Mouse (Mus musculus): ENCODE measurements around the gene Prpf4b.
A peak's percentile ranks its signal among the peaks of the same experiment; 100 is the strongest.
"Not testable (repeated sequence)": the region's sequence is repeated elsewhere in the genome, so short reads cannot be mapped to it uniquely, and the experiment has no call there.

Prpf4b gene

DNA sequence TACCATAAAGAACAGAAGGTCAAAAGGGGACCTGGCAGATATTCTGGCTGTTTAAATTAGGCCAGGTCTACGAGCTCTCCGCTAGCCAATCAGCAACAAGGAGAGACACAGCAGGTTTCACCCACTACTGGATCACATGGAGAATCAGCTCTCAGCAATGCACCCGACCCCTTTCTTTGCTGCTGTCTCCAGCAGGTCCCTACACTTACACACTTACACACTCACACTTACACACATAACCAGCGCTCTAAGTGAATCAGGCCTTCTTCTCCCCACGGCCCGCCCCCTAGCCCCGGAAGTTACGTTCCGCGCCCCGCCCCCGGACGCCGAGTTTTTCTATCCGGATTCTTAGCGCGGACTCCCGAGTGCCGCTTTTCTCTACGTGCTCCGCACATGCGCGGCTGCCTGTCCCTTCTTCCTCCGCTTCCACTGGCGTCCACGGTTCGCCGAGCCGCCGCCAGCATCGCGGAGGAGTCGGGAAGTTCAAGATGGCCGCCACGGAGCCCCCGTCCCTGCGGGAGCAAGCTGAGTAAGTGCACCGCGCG, at the start of gene Prpf4b:
TSS of gene Prpf4b (plus strand) at position 137 of the 545 bp plus-strand sequence.
- DNase-seq (ENCODE audit: low spot score in 2 of 2) = peak; percentile 86 to 93

- DNase-seq (ENCODE audit: low spot score in 2 of 2) = no peak
These were observed 48.1 kb upstream of the Prpf4b start for GRCm38 (mm10) chr13:34826760-34827690.

DNA sequence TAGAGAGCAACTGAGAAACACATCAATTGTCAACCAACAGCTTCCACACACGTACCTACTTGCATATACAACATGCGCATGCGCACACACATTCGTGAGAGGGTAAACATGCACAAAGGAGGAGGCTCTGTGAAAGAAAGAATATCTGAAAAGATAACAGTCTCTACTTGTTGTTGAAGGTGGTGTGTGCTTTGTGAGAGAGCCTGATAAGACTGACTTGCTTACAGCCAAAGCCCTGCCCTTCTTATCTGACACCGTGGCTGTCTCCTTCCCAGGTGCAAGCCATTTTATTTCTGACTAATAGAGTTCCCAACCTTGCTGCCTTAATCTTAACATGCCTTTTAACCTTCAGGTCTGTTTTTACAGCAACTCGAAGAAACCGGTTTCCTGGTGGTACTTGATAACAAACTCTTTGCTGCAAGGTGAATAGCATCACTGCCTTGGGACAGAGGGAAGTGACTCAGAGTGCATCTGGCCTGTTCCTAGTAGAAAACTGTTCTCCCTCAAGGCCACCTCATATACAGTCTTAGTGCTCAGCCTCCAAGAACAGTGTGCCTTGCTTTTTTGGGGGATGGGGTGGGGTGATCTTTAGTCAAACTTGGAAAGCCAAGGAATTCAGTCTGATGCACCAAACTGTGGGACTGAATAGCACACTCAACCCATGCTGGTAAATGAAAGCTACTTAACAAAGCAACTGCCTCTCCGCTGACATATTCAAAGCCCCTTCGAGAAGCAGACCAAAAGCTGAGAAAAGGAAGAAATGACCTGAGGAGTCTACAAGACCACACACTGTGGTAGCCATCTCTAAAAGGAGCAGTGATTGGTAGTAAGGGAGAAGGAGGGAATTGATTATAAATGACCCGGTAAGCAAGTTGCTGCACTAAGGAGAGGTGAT, 46.9 kb upstream of the Prpf4b start:
- no peak for DNase-seq (ENCODE audit: low spot score in 2 of 2)

DNA sequence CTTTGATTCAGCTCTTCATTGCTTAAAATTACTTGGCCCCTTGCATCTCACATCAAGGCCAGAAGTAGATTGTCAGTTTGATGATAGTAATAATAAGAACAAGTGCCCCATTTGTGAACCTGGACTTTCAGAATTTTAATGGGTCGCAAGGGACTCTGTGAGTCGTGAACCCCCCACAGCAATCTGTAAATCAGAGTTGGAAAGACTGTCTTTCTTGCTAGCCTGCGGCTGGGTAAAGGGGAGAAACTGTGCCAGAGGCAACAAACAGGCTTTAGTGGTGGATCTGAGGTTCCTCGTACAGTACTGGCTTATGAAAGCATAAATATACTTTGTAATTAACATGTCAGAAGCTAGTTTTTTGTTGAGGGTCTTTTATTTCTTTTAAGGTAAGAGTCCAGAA, 32.3 kb upstream of the Prpf4b start:
- no peak for DNase-seq (ENCODE audit: low spot score in 2 of 2)

DNA sequence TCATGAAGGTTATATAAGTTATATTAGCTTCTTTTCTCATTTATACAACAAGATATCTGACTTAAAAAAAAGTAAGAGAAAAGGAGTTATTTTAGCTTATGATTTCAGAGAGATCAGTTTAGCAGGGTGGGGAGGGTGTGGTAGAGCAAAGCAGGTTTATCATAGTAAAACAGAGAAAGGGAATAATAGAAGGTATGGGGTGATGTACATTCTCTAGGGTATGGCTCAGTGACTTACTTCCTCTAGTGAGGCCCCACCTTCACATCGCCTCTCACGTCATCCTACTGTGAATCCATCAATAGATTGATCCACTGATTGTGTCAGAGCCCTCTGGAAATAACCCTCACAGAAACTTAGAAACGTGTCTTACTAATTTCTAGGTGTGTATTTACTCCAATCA, 24.3 kb upstream of the Prpf4b start:
- no peak for DNase-seq (ENCODE audit: low spot score in 2 of 2)

- no peak for DNase-seq (ENCODE audit: low spot score in 2 of 2)
These were observed 23.8 kb upstream of the Prpf4b start for GRCm38 (mm10) chr13:34851191-34851784.

DNA sequence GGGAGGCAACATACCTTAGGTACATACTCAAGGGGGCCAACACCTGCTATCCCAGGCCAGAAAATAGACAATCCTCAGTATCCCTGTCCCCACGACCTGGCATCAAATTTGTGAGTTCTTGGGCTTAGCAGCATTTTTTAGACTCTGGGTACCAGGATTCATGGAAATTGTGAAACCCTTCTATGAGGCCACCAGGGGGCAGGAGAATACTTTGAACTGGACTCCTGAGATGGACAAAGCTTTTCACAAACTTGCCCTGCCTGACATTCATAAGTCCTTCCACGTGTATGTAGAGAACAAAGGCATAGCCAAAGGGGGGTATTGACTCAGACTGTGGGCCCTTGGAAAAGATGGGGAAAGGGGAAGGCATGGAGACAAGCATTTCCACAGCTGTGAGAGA, 17.6 kb upstream of the Prpf4b start:
- DNase-seq (ENCODE audit: low spot score in 2 of 2) = peak; percentile 6 to 8

GRCm38 (mm10) chr13:34859406-34859805, 15.7 kb upstream of the Prpf4b start:
- DNase-seq (ENCODE audit: low spot score in 2 of 2) = no peak

- DNase-seq (ENCODE audit: low spot score in 2 of 2) = not testable (repeated sequence)
These were observed 13.9 kb upstream of the Prpf4b start for GRCm38 (mm10) chr13:34861166-34861565.

DNA sequence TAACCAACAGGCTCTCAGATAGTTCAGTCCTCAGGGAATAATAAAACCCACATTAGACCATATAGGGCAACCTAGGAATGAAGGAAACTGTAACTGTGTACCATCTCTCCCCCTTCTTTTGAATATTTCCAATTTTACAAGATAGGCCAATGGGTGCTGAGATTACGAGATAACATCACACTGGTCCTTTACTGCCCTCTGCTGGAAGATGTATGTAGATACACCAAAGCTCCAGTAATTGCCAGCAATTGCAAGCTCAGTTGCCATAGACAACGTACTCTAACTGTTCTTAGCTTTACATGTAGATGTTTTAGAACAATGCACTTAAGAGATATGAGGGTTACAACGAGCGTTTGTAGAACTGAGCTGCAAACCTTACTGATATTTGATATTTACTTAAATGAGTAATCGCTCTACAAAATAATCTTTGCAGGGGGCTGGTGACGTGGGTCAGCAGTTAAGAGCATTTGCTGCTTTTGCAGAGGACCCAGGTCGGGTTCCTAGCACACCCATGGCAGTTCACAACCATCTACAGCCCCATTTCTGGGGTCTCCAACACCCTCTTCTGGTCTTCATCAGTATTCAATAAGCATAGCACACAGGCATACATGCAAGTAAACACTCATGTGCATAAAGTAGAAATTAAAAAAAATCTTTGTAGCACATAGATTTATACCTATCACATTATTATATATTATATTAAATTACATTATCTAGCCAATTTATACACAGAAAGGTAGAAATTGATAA, 10.5 kb upstream of the Prpf4b start:
- DNase-seq (ENCODE audit: low spot score in 2 of 2) = peak in 1 of 2 experiments; percentile 15

- DNase-seq (ENCODE audit: low spot score in 2 of 2) = peak; percentile 89 to 95
These were observed 1.1 kb upstream of the Prpf4b start for GRCm38 (mm10) chr13:34873801-34874681.

DNA sequence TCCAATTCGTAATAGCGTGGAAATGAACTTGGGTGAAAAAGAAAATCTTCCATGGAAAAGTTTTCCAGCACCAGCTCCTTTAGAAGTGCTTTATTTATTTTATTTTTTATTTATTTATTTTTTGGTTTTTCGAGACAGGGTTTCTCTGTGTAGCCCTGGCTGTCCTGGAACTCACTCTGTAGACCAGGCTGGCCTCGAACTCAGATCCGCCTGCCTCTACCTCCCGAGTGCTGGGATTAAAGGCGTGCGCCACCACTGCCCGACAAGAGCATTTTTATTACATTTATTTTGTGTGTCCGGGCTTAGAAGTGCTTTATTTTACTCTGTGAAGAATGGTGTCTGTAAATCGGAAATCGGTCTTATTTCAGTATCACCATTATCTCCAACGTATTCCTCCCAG, 366 bp upstream of the Prpf4b start:
- DNase-seq (ENCODE audit: low spot score in 2 of 2) = peak in 1 of 2 experiments; percentile 8

DNA sequence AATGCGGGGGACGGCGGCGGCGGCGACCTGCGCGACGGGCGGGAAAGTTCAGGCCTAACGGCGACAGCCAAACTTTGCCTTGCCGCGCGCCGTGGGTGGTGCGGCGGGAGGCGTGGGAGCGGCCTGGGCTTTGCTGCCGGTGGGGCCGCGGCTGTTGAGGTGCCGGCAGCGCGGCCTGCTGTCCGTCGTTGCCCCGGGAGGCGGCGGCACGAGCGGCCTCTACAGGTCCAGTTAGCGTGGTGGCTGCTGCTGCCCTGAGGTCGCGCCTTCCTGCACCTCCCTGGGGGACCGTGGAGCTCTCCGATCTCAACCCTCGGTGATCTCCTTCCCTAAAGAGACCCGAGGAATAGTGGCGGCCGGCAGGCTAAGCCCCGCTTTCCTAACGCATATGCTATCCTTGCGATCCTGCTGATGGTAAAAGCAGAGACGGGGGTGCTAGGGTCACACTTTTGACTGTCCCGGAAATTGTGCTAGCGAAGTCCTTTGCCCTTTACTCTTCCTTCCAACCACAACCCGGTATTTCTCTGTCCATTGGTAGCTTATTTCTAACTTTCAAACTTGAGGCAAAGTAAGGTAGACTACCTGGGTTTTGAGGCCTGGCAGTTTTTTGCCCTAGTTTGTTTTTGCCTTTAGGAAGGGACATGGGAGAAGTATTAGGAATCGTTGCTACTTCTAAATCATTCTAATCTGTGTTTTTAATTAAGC, 791 bp downstream of the Prpf4b start:
- DNase-seq (ENCODE audit: low spot score in 2 of 2) = peak; percentile 43 to 58

GRCm38 (mm10) chr13:34876481-34876880, 1.4 kb downstream of the Prpf4b start:
- no peak for DNase-seq (ENCODE audit: low spot score in 2 of 2)

- DNase-seq (ENCODE audit: low spot score in 2 of 2) = no peak
These were observed 17.8 kb downstream of the Prpf4b start for GRCm38 (mm10) chr13:34892871-34893270.

GRCm38 (mm10) chr13:34914614-34915013, 39.5 kb downstream of the Prpf4b start:
- no peak for DNase-seq (ENCODE audit: low spot score in 2 of 2)

- no peak for DNase-seq (ENCODE audit: low spot score in 2 of 2)
These were observed 41.5 kb downstream of the Prpf4b start for GRCm38 (mm10) chr13:34916520-34917167.

DNA sequence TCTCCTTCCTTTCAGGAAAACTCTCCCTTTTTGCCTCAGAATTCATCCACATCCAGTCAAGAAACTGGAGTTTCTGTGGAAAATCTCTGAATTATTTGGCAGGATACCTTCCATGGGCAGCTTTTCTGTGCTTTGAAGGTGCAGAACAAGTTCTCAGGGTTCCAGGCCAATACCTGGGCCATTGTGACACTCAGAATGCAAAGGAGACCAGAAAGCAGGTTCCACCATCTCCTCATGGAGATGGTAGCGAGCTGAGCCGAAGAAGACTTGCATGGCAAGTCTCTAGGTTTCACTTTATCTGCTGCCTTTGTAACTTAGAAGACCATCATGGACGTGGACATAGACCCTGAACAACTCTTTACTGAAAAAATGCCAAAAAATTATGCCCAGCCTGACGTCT, 49.1 kb downstream of the Prpf4b start, which contains the start of the genes Fam217a and 4933417A18Rik:
TSS of gene Fam217a (minus strand) at position 101 of the 400 bp plus-strand sequence.
TSS of gene 4933417A18Rik (plus strand) at position 200 of the 400 bp plus-strand sequence.
- DNase-seq (ENCODE audit: low spot score in 2 of 2) = no peak

All from urinary bladder, postnatal 36 days (tissue).